Mouse (Mus musculus) C2C12 (cell line): ENCODE data around the gene Ifna15.

Experiments used
- CTCF ChIP-seq: IDR thresholded peaks from one replicate; pipeline ENCODE4 v1.5.1; 2011; ENCODE audit not compliant: control insufficient read depth, insufficient read depth, insufficient read length
- FOSL1 ChIP-seq: IDR thresholded peaks from one replicate; pipeline ENCODE4 v1.8.0; 2011; ENCODE audit warnings: mild to moderate bottlenecking, low read length; ENCODE audit not compliant: poor library complexity, insufficient read depth, severe bottlenecking
- MYOD1 ChIP-seq: IDR thresholded peaks from one replicate; pipeline ENCODE4 v1.6.1; 2011; ENCODE audit warnings: low read depth; ENCODE audit not compliant: control insufficient read depth, insufficient read length
- USF1 ChIP-seq: IDR thresholded peaks from one replicate; pipeline ENCODE4 v1.6.1; 2011; ENCODE audit warnings: low read depth, mild to moderate bottlenecking, control low read depth, moderate library complexity

DNA sequence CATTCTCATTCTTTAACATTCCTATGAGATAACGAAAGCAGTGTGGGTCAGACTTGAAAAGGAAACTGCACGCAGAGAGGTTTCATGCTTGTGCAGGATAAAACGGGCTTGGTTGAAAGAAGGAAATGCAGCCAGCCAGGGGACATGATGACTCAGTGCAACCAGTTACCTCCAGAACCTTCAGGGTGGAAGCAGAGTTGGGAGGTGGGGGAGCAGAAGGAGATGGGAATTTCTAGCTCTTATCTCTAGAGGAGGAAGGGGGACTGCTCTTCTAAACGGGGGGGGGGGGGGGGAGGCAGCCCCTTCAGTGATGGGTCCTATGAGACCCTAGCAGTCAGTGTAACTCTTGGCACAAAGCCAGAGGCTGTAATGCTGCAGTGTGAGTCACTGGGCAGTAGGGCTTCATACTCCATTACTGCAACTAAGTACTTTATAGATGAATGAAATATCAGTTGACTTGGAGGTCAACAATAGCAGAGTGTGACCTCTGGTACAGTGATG, 42.3 kb downstream of the Ifna15 start:
- no peak for TF ChIP-seq CTCF
- no peak for TF ChIP-seq MYOD1
- no peak for TF ChIP-seq USF1
- TF ChIP-seq FOSL1, result no peak
